Mouse (Mus musculus) MEL (cell line): ENCODE data around the gene 0610030E20Rik. TPM values are rescaled to one million over a fixed set of nuclear protein-coding genes. Genes with fewer than 3 reads are reported as not detected.

Experiments used
- DNase-seq: peaks from one replicate; pipeline ENCODE4 v3.0.0; 2011; ENCODE audit warnings: low read depth, low spot score
- H3K27ac ChIP-seq: 2 replicates; pipeline ENCODE4 v1.5.1; 2012; ENCODE audit warnings: low read depth, mild to moderate bottlenecking, control low read depth, low read length, moderate library complexity; ENCODE audit not compliant: control insufficient read depth
- H3K27me3 ChIP-seq, 2 experiments: fragments of 150-350 bp in 1 of 2; sonication (generic) in 1 of 2; 2 replicates each; pipeline ENCODE4 v1.6.1; 2012; ENCODE audit warnings: low read length in 2 of 2, mild to moderate bottlenecking in 2 of 2, improper control_type of control experiment in 1 of 2, moderate library complexity in 1 of 2; ENCODE audit not compliant: insufficient read depth in 2 of 2, control insufficient read depth in 1 of 2
- H3K36me3 ChIP-seq, 2 experiments: 2 replicates each; pipeline ENCODE4 v1.6.1; 2012 to 2014; ENCODE audit warnings: low read length in 2 of 2, improper control_type of control experiment in 1 of 2, inconsistent platforms in 1 of 2, mild to moderate bottlenecking in 1 of 2; ENCODE audit not compliant: insufficient read depth in 2 of 2, control insufficient read depth in 1 of 2
- H3K4me1 ChIP-seq, 2 experiments: fragments of 150-350 bp in 1 of 2; sonication (generic) in 1 of 2; 2 replicates each; pipeline ENCODE4 v1.6.1; 2012; ENCODE audit warnings: low read length in 2 of 2, improper control_type of control experiment in 1 of 2, mild to moderate bottlenecking in 1 of 2; ENCODE audit not compliant: insufficient read depth in 2 of 2, control insufficient read depth in 1 of 2
- H3K4me3 ChIP-seq, 2 experiments: fragments of 150-350 bp in 1 of 2; sonication (generic) in 1 of 2; 2 replicates each; pipeline ENCODE4 v1.5.1; 2012; ENCODE audit warnings: low read depth in 2 of 2, low read length in 2 of 2, mild to moderate bottlenecking in 2 of 2, moderate library complexity in 2 of 2, control low read depth in 1 of 2, improper control_type of control experiment in 1 of 2; ENCODE audit not compliant: control insufficient read depth in 1 of 2, insufficient read depth in 1 of 2
- H3K79me2 ChIP-seq: 2 replicates; pipeline ENCODE4 v1.6.1; 2012; ENCODE audit warnings: mild to moderate bottlenecking, low read length, moderate library complexity; ENCODE audit not compliant: control insufficient read depth, poor library complexity, insufficient read depth
- H3K9ac ChIP-seq: 2 replicates; pipeline ENCODE4 v1.6.1; 2012; ENCODE audit warnings: low read depth, mild to moderate bottlenecking, control low read depth, low read length, moderate library complexity; ENCODE audit not compliant: control insufficient read depth, poor library complexity, severe bottlenecking
- H3K9me3 ChIP-seq: fragments of 150-350 bp; sonication (generic); replicated peaks from 2 replicates; pipeline ENCODE4 v1.6.1; 2012; ENCODE audit warnings: mild to moderate bottlenecking, low read length, improper control_type of control experiment, moderate library complexity; ENCODE audit not compliant: insufficient read depth
- BHLHE40 ChIP-seq: IDR thresholded peaks from 2 replicates; pipeline ENCODE4 v1.6.1; 2012; ENCODE audit warnings: low read depth, mild to moderate bottlenecking, inconsistent platforms, low read length, improper control_type of control experiment, borderline replicate concordance
- CHD1 ChIP-seq: IDR thresholded peaks from 2 replicates; pipeline ENCODE4 v1.6.1; 2012; ENCODE audit warnings: low read depth, mild to moderate bottlenecking, inconsistent platforms, low read length, improper control_type of control experiment
- CTCF ChIP-seq, 3 experiments: IDR thresholded peaks in 2 of 3; conservative IDR thresholded peaks in 1 of 3; 2 replicates each; pipeline ENCODE4 v1.5.1; 2011 to 2012; ENCODE audit warnings: low read length in 3 of 3, low read depth in 2 of 3, mild to moderate bottlenecking in 2 of 3, improper control_type of control experiment in 1 of 3, inconsistent platforms in 1 of 3, mixed read lengths in 1 of 3, moderate library complexity in 1 of 3; ENCODE audit not compliant: control insufficient read depth in 1 of 3, insufficient read depth in 1 of 3, poor library complexity in 1 of 3, severe bottlenecking in 1 of 3
- ELF1 ChIP-seq: IDR thresholded peaks from 2 replicates; pipeline ENCODE4 v1.6.1; 2014; ENCODE audit warnings: low read depth, mild to moderate bottlenecking, inconsistent platforms, low read length, improper control_type of control experiment, moderate library complexity
- EP300 ChIP-seq, 2 experiments: IDR thresholded peaks; 2 replicates each; pipeline ENCODE4 v1.6.1; 2011; ENCODE audit warnings: improper control_type of control experiment in 2 of 2, low read length in 2 of 2, low read depth in 1 of 2, mild to moderate bottlenecking in 1 of 2
- ETS1 ChIP-seq: IDR thresholded peaks from 2 replicates; pipeline ENCODE4 v1.6.1; 2012; ENCODE audit warnings: low read depth, mild to moderate bottlenecking, inconsistent platforms, low read length, improper control_type of control experiment, moderate library complexity
- GABPA ChIP-seq: IDR thresholded peaks from 2 replicates; pipeline ENCODE4 v1.6.1; 2012; ENCODE audit warnings: low read depth, mild to moderate bottlenecking, inconsistent platforms, low read length, improper control_type of control experiment, moderate library complexity
- GATA1 ChIP-seq: IDR thresholded peaks from 2 replicates; pipeline ENCODE4 v1.6.1; 2011; ENCODE audit warnings: low read depth, low read length, improper control_type of control experiment
- HCFC1 ChIP-seq: IDR thresholded peaks from 2 replicates; pipeline ENCODE4 v1.6.1; 2012; ENCODE audit warnings: low read depth, mild to moderate bottlenecking, inconsistent platforms, low read length, improper control_type of control experiment, moderate library complexity
- KAT2A ChIP-seq: conservative IDR thresholded peaks from 2 replicates; pipeline ENCODE4 v1.6.1; 2012; ENCODE audit warnings: low read depth, low read length, improper control_type of control experiment, inconsistent platforms
- MAX ChIP-seq: IDR thresholded peaks from 2 replicates; pipeline ENCODE4 v1.6.1; 2011; ENCODE audit warnings: low read length, improper control_type of control experiment
- MAZ ChIP-seq: IDR thresholded peaks from 2 replicates; pipeline ENCODE4 v1.6.1; 2012; ENCODE audit warnings: low read depth, mild to moderate bottlenecking, inconsistent platforms, low read length, improper control_type of control experiment
- MXI1 ChIP-seq: IDR thresholded peaks from 2 replicates; pipeline ENCODE4 v1.6.1; 2011; ENCODE audit warnings: mild to moderate bottlenecking, low read depth, low read length, improper control_type of control experiment
- MYB ChIP-seq: IDR thresholded peaks from 2 replicates; pipeline ENCODE4 v1.6.1; 2011; ENCODE audit warnings: mild to moderate bottlenecking, low read depth, low read length, improper control_type of control experiment
- MYC ChIP-seq: IDR thresholded peaks from 2 replicates; pipeline ENCODE4 v1.6.1; 2011; ENCODE audit warnings: low read depth, mild to moderate bottlenecking, low read length, improper control_type of control experiment, moderate library complexity
- NELFE ChIP-seq: IDR thresholded peaks from 2 replicates; pipeline ENCODE4 v1.6.1; 2011; ENCODE audit warnings: low read depth, low read length, improper control_type of control experiment
- NRF1 ChIP-seq: IDR thresholded peaks from 2 replicates; pipeline ENCODE4 v1.6.1; 2014; ENCODE audit warnings: low read depth, mild to moderate bottlenecking, inconsistent platforms, low read length, improper control_type of control experiment, moderate library complexity; ENCODE audit not compliant: poor library complexity, insufficient read depth, severe bottlenecking
- POLR2A ChIP-seq, 2 experiments: IDR thresholded peaks; 2 replicates each; pipeline ENCODE4 v1.6.1; 2011 to 2012; ENCODE audit warnings: low read length in 2 of 2, mild to moderate bottlenecking in 2 of 2, control low read depth in 1 of 2, improper control_type of control experiment in 1 of 2, low read depth in 1 of 2, moderate library complexity in 1 of 2; ENCODE audit not compliant: control insufficient read depth in 1 of 2, insufficient read depth in 1 of 2, poor library complexity in 1 of 2
- POLR2AphosphoS2 ChIP-seq: IDR thresholded peaks from 2 replicates; pipeline ENCODE4 v1.6.1; 2011; ENCODE audit warnings: low read length, improper control_type of control experiment
- POLR2AphosphoS5 ChIP-seq: IDR thresholded peaks from 2 replicates; pipeline ENCODE4 v1.6.1; 2012; ENCODE audit warnings: low read depth, borderline replicate concordance, mild to moderate bottlenecking, inconsistent platforms, low read length, moderate library complexity, mixed read lengths
- RCOR1 ChIP-seq: IDR thresholded peaks from 2 replicates; pipeline ENCODE4 v1.6.1; 2012; ENCODE audit warnings: low read depth, mild to moderate bottlenecking, inconsistent platforms, low read length, improper control_type of control experiment
- SIN3A ChIP-seq: IDR thresholded peaks from 2 replicates; pipeline ENCODE4 v1.6.1; 2012; ENCODE audit warnings: low read length, improper control_type of control experiment, inconsistent platforms
- SMC3 ChIP-seq: IDR thresholded peaks from 2 replicates; pipeline ENCODE4 v1.6.1; 2011; ENCODE audit warnings: low read depth, low read length, improper control_type of control experiment
- TAL1 ChIP-seq: IDR thresholded peaks from 2 replicates; pipeline ENCODE4 v1.6.1; 2012; ENCODE audit warnings: mild to moderate bottlenecking, inconsistent platforms, low read length, moderate library complexity, mixed read lengths
- TBP ChIP-seq: IDR thresholded peaks from 2 replicates; pipeline ENCODE4 v1.8.0; 2011; ENCODE audit warnings: low read depth, low read length, improper control_type of control experiment
- TCF12 ChIP-seq: IDR thresholded peaks from 2 replicates; pipeline ENCODE4 v1.6.1; 2014; ENCODE audit warnings: low read depth, mild to moderate bottlenecking, inconsistent platforms, low read length, improper control_type of control experiment, moderate library complexity
- UBTF ChIP-seq: IDR thresholded peaks from 2 replicates; pipeline ENCODE4 v1.6.1; 2012; ENCODE audit warnings: low read depth, mild to moderate bottlenecking, inconsistent platforms, low read length, improper control_type of control experiment, moderate library complexity, borderline replicate concordance; ENCODE audit not compliant: insufficient read depth
- USF1 ChIP-seq: IDR thresholded peaks from 2 replicates; pipeline ENCODE4 v1.6.1; 2014; ENCODE audit warnings: low read depth, mild to moderate bottlenecking, inconsistent platforms, low read length, improper control_type of control experiment, moderate library complexity
- USF2 ChIP-seq, 2 experiments: IDR thresholded peaks; 2 replicates each; pipeline ENCODE4 v1.6.1; 2011 to 2012; ENCODE audit warnings: improper control_type of control experiment in 2 of 2, low read length in 2 of 2, borderline replicate concordance in 1 of 2, inconsistent platforms in 1 of 2, low read depth in 1 of 2, mild to moderate bottlenecking in 1 of 2; ENCODE audit not compliant: insufficient read depth in 1 of 2
- ZKSCAN1 ChIP-seq: IDR thresholded peaks from 2 replicates; pipeline ENCODE4 v1.6.1; 2012; ENCODE audit warnings: low read depth, mild to moderate bottlenecking, inconsistent platforms, low read length, improper control_type of control experiment, moderate library complexity
- ZMIZ1 ChIP-seq: IDR thresholded peaks from 2 replicates; pipeline ENCODE4 v1.6.1; 2012; ENCODE audit warnings: low read depth, mild to moderate bottlenecking, inconsistent platforms, low read length, improper control_type of control experiment, moderate library complexity
- polyA plus RNA-seq, 2 experiments: library from polyadenylated mRNA; stranded (reverse) in 1 of 2; unstranded in 1 of 2; fragments of >175 nt in 1 of 2; fragments of >200 nt in 1 of 2; gene quantifications; 2 replicates each; pipeline versions ENCODE4 v1.2.1 to v1.2.4; 2012; ENCODE audit warnings: low replicate concordance in 2 of 2, low read depth in 1 of 2; ENCODE audit not compliant: insufficient read length in 2 of 2, insufficient read depth in 1 of 2, missing spikeins in 1 of 2
- total RNA-seq: library from RNA; depleted of rRNA; stranded (reverse); fragments of 300-350 nt; gene quantifications from 2 replicates; pipeline ENCODE4 v1.2.3, GENCODE M21; 2012; rRNA removed

The 0610030E20Rik gene
- total RNA-seq (13.8 and 14.2 TPM in 2 replicates), polyA plus RNA-seq (10 to 100 TPM in 1 of 2 experiments, not detected in 1; 28.5 TPM)

DNA sequence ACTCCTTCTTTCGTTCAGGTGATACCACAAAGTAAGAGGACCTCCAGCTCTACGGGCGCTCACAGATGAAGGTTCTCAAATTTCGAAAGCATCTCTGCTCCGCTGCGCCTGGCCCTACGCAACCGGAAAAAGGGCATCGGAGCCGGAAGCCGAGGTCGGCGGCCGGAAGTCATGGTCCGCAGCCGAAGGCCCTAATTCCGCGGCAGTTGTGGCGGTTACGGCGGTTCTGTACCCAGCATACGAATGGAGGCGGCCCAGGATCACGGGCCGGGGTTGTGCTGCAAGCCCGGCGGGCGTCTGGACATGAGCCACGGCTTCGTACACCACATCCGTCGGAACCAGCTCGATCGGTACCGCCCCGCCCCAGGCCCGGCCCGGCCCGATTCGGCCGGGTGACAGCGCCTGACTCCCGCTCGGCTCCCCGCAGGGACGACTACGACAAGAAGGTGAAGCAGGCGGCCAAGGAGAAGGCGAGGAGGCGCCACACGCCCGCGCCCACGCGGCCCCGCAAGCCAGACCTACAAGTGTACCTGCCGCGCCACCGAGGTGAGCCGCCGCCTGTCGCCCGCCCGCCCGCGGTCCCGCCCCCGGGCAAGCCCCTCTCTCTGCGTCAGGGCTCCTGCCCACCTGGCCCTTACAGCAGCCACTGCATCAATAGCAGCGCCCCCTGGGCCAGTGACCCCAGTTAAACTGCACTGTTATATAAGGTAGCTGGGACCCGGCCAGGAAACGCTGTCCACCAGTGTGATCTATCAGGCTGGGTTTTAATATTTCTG, at the start of gene 0610030E20Rik:
Gene 0610030E20Rik (plus strand): TSS at position 152 of the 776 bp plus-strand sequence.
- H3K4me1 ChIP-seq, result peaks cover 20 to 26% of the 10 kb centered on the region in 2 experiments
- H3K79me2 ChIP-seq, result peaks cover 50% of the 10 kb centered on the region
- H3K4me3 ChIP-seq, result peak within 1 kb of the TSS; percentile 74 to 96
- H3K27me3 ChIP-seq, result no peaks in the 10 kb centered on the region
- peak within 1 kb of the TSS; percentile 97 for H3K27ac ChIP-seq
- peak within 1 kb of the TSS; percentile 99 for H3K9ac ChIP-seq
- no peaks in the 10 kb centered on the region for H3K9me3 ChIP-seq
- peak; percentile 48; the same call in 1 of the 2 replicates for TF ChIP-seq NRF1
- TF ChIP-seq USF2 (IDR thresholded peaks at IDR 0.05; ENCODE audit: borderline replicate concordance in 1 of 2, insufficient read depth in 1 of 2, low read depth in 1 of 2, low read length in 2 of 2), result no peak
- no peak for TF ChIP-seq RCOR1
- no peak for TF ChIP-seq KAT2A
- TF ChIP-seq SIN3A, result peak; percentile 72
- TF ChIP-seq ZMIZ1, result peak; percentile 90; the same call in 1 of the 2 replicates
- TF ChIP-seq TAL1, result no peak
- 0 out of 2 replicates have a peak, but pooled peaks have one; percentile 22 for TF ChIP-seq USF1
- no peak for TF ChIP-seq POLR2AphosphoS5
- no peak for TF ChIP-seq BHLHE40
- peak; percentile 97 for TF ChIP-seq MYB
- peak in 2 of 3 experiments; percentile 35 to 42; a peak in 4 of 6 replicates for TF ChIP-seq CTCF (IDR thresholded peaks at IDR 0.05 in 2 of 3, conservative IDR thresholded peaks at IDR 0.05 in 1 of 3; ENCODE audit: control insufficient read depth in 1 of 3, insufficient read depth in 1 of 3, low read depth in 2 of 3, low read length in 3 of 3, poor library complexity in 1 of 3, severe bottlenecking in 1 of 3)
- TF ChIP-seq HCFC1, result peak; percentile 87
- TF ChIP-seq TCF12, result peak; percentile 71
- peak; percentile 66 for TF ChIP-seq MAX
- TF ChIP-seq CHD1, result peak; percentile 46; the same call in 1 of the 2 replicates
- TF ChIP-seq UBTF, result 0 out of 2 replicates have a peak, but pooled peaks have one; percentile 49
- no peak for TF ChIP-seq ZKSCAN1
- TF ChIP-seq EP300 (IDR thresholded peaks at IDR 0.05; ENCODE audit: low read depth in 1 of 2, low read length in 2 of 2), result peak in 1 of 2 experiments; percentile 56; a peak in 2 of 4 replicates
- peak; percentile 80 for TF ChIP-seq MYC
- peak; percentile 63 to 87 for TF ChIP-seq POLR2A (IDR thresholded peaks at IDR 0.05; ENCODE audit: control insufficient read depth in 1 of 2, insufficient read depth in 1 of 2, low read depth in 1 of 2, low read length in 2 of 2, poor library complexity in 1 of 2)
- peak; percentile 84 for TF ChIP-seq NELFE
- peak; percentile 74 for TF ChIP-seq MXI1
- TF ChIP-seq ETS1, result peak; percentile 49; the same call in 1 of the 2 replicates
- TF ChIP-seq MAZ, result peak; percentile 20; the same call in 1 of the 2 replicates
- peak; percentile 89 for TF ChIP-seq ELF1
- peak; percentile 81 for TF ChIP-seq POLR2AphosphoS2
- TF ChIP-seq SMC3, result no peak
- TF ChIP-seq GABPA, result no peak
- TF ChIP-seq GATA1, result no peak
- peak; percentile 87 for TF ChIP-seq TBP
- peak; percentile 86 for DNase-seq
- H3K36me3 ChIP-seq, result peaks cover 5 to 40% of the 10 kb centered on the region in 2 experiments
